8 mouse cellular contexts compared by ENCODE assay signal in the genomic region with DNA sequence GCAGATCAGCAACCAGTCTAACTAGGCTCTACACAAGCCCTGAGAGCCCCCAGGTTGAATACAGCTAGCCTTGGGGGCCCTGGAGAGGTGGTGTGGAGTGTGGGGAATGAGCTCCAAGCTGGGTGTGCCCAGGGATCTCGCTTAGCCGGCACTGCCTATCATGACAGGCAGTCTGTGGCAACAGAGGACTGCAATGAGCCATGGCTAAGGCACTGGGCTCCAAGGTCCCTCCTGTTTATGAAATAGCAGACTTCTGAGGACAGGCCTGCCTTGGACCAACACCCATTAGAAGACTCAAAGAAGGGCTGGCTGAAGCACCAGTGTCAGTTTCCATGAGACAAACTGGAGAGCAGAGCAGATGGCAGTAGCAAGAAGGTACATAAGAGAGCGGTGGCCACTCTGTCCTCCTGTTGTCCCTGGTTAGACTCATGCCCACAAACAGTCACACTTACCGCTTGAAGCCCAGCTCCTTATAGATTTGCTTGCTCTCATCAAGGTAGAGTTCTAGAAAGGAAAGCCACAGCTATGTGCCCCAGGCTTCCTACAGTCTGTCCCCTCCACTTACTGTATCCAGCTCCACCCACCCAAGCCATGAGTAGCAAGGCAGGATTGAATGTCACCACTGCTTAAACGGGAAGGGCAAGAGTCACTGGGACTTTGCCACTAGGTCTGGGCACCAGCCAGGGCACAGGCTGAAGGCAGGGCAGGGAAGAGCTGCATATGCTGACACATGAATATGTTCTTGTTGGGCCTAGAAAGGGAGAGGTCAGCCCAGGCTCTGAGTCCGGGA. TPM values are rescaled to one million over a fixed set of nuclear protein-coding genes. Genes with fewer than 3 reads are reported as not detected.
DNase-seq lines count a peak whose midpoint lies in the region; ATAC-seq lines count a peak whose summit lies in the region.

No protein-coding gene starts in this region.

- no peak overlapping the region for H3K27ac ChIP-seq in kidney, embryonic 16.5 days (ENCODE audit: low read length)
- H3K27ac ChIP-seq in neural tube, embryonic 14.5 days (ENCODE audit: low read depth, low read length): no peak overlapping the region

- no peaks in the 10 kb centered on the region for H3K9me3 ChIP-seq in kidney, embryonic 16.5 days (ENCODE audit: low read length)
- no peaks in the 10 kb centered on the region for H3K9me3 ChIP-seq in neural tube, embryonic 14.5 days (ENCODE audit: control insufficient read depth, low read length)

- H3K36me3 ChIP-seq in kidney, embryonic 16.5 days (ENCODE audit: insufficient read depth, low read length): no peaks in the 10 kb centered on the region
- H3K36me3 ChIP-seq in neural tube, embryonic 14.5 days (ENCODE audit: control insufficient read depth, insufficient read depth, low read length): no peaks in the 10 kb centered on the region

- H3K4me1 ChIP-seq in kidney, embryonic 16.5 days (ENCODE audit: insufficient read depth, low read length): peaks cover 11% of the 10 kb centered on the region
- H3K4me1 ChIP-seq in neural tube, embryonic 14.5 days (ENCODE audit: control insufficient read depth, insufficient read depth, low read length): peaks cover 16% of the 10 kb centered on the region

- peak; percentile 44 for DNase-seq in adrenal gland, postnatal 10 days
- no peak for DNase-seq in adrenal gland, postnatal 25 days
- DNase-seq in adrenal gland, postnatal 36 days: peak; percentile 39 to 57
- peak; percentile 63 to 73 for DNase-seq in gastrocnemius, adult 8-10 months (ENCODE audit: low spot score in 2 of 2)
- DNase-seq in ovary, postnatal 10 days (ENCODE audit: low spot score): no peak
- DNase-seq in ovary, adult 18-20 months (ENCODE audit: low spot score): no peak

- peak overlapping the region; percentile 60 for H3K4me3 ChIP-seq in kidney, embryonic 16.5 days (ENCODE audit: low read length)
- H3K4me3 ChIP-seq in neural tube, embryonic 14.5 days (ENCODE audit: low read depth, low read length): peak overlapping the region; percentile 61

- 62% methylated on average over 6 of the region's 6 CpGs for WGBS in kidney, embryonic 16.5 days
- WGBS in neural tube, embryonic 14.5 days: 72% methylated on average over 6 of the region's 6 CpGs

- peak overlapping the region; percentile 91 for H3K4me2 ChIP-seq in kidney, embryonic 16.5 days (replicated peaks; ENCODE audit: low read depth, low read length)
- peak overlapping the region; percentile 95 for H3K4me2 ChIP-seq in neural tube, embryonic 14.5 days (ENCODE audit: low read depth, low read length)

- H3K27me3 ChIP-seq in kidney, embryonic 16.5 days (ENCODE audit: insufficient read depth, low read length): no peaks in the 10 kb centered on the region
- H3K27me3 ChIP-seq in neural tube, embryonic 14.5 days (ENCODE audit: control insufficient read depth, insufficient read depth, low read length): no peaks in the 10 kb centered on the region

- ATAC-seq in kidney, embryonic 16.5 days (ENCODE audit: low FRiP score, low TSS enrichment): no peak
- no peak for ATAC-seq in neural tube, embryonic 14.5 days (ENCODE audit: low read depth)

- H3K9ac ChIP-seq in kidney, embryonic 16.5 days (replicated peaks; ENCODE audit: low read length): peak overlapping the region; percentile 75
- H3K9ac ChIP-seq in neural tube, embryonic 14.5 days (replicated peaks; ENCODE audit: low read depth, low read length): peak overlapping the region; percentile 63

RNA-seq across cellular contexts. Expression of a gene that starts 1.1 kb away (rescaled TPM):
- total RNA-seq in adrenal gland, postnatal 10 days (2021): 10 to 100 TPM; 37.8 to 44.3 TPM
- 126 and 172 TPM in 2 replicates for total RNA-seq in adrenal gland, postnatal 25 days (2021)
- total RNA-seq in adrenal gland, postnatal 36 days (2021): 100 to 1,000 TPM in 1 of 2 experiments, 10 to 100 TPM in 1; 42.9 to 150 TPM
- total RNA-seq in gastrocnemius, adult 8-10 months (2022): 10 to 100 TPM; 84.8 to 99.7 (median 97.8) TPM
- polyA plus RNA-seq in kidney, embryonic 16.5 days (2015; fragmentation: Nextera tagmentation; extraction: Ambion mirVana): 39.1 and 42.2 TPM in 2 replicates
- 51.9 and 64.7 TPM in 2 replicates for polyA plus RNA-seq in neural tube, embryonic 14.5 days (2014; fragmentation: Nextera tagmentation; extraction: Ambion mirVana)

RNA-seq across cellular contexts. Expression of a gene that starts 28.5 kb away (rescaled TPM):
- total RNA-seq in adrenal gland, postnatal 10 days (2021): under 1 TPM; 0.24 to 0.45 TPM
- total RNA-seq in adrenal gland, postnatal 25 days (2021): 5.6 and 6.2 TPM in 2 replicates
- total RNA-seq in adrenal gland, postnatal 36 days (2021): 1 to 10 TPM in 1 of 2 experiments, under 1 TPM in 1; 0.26 to 4.1 TPM
- total RNA-seq in gastrocnemius, adult 8-10 months (2022): not detected
- polyA plus RNA-seq in kidney, embryonic 16.5 days (2015; fragmentation: Nextera tagmentation; extraction: Ambion mirVana): 0.17 TPM in 1 of 2 replicates, not detected in the other
- 0.40 and 0.50 TPM in 2 replicates for polyA plus RNA-seq in neural tube, embryonic 14.5 days (2014; fragmentation: Nextera tagmentation; extraction: Ambion mirVana)

RNA-seq across cellular contexts. Expression of a gene that starts 30.5 kb away (rescaled TPM):
- 10 to 100 TPM in 1 of 2 experiments, 1 to 10 TPM in 1; 8.1 to 12.7 TPM for total RNA-seq in adrenal gland, postnatal 10 days (2021)
- total RNA-seq in adrenal gland, postnatal 25 days (2021): 2.1 and 5.9 TPM in 2 replicates
- total RNA-seq in adrenal gland, postnatal 36 days (2021): 1 to 10 TPM; 6.7 to 7.2 TPM
- 1 to 10 TPM; 1.2 to 3.5 (median 1.9) TPM for total RNA-seq in gastrocnemius, adult 8-10 months (2022)
- polyA plus RNA-seq in kidney, embryonic 16.5 days (2015; fragmentation: Nextera tagmentation; extraction: Ambion mirVana): 0.74 and 0.95 TPM in 2 replicates
- polyA plus RNA-seq in neural tube, embryonic 14.5 days (2014; fragmentation: Nextera tagmentation; extraction: Ambion mirVana): not detected in 2 replicates

Comparison
In these comparisons a context has a peak if more than half of its experiments do, and no peak if none do; other contexts are left out.
1. DNase-seq: peak in adrenal gland, postnatal 10 days (single experiment), adrenal gland, postnatal 36 days (2 of 2) and gastrocnemius, adult 8-10 months (2 of 2); none in adrenal gland, postnatal 25 days (single experiment), ovary, postnatal 10 days (single experiment) and ovary, adult 18-20 months (single experiment).